Mouse (Mus musculus) liver, embryonic 14.5 days (tissue): Measurements from ENCODE around the gene A730061H03Rik.

Source experiments
- CTCF ChIP-seq: IDR thresholded peaks from 2 replicates; pipeline ENCODE4 v1.5.1; 2016; ENCODE audit warnings: antibody characterized with exemption, low read depth, control low read depth
- EP300 ChIP-seq: IDR thresholded peaks from 2 replicates; pipeline ENCODE4 v1.6.1; 2016; ENCODE audit warnings: antibody characterized with exemption, low read depth

GRCm38 (mm10) chr14:55524062-55524461 lies 36.1 kb downstream of the A730061H03Rik start:
- TF ChIP-seq EP300 = no peak
- TF ChIP-seq CTCF = no peak
